Mouse (Mus musculus): ENCODE data around the gene Siae.
A peak's percentile ranks its signal among the peaks of the same experiment; 100 is the strongest.

Gene Siae

DNA sequence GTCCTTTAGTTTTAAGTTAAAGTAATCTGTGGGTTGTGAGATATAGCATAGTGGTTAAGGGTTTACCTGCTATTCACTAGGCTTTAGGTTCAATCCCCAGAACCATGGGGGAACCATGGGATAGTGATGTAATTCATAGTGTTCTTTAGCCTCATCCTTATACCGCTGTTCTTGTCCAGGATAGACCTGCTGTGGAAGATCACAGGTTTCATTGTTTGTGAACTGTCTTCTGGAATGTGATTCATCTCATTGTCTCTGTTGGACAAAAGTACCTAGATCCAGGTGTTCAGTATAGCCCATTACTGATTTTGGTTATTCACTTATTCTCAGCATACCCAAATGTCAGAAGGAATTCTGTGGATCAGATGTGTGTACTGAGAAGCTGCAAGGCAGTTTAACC, 71.8 kb downstream of the Siae start:
- DNase-seq: no peak

GRCm38 (mm10) chr9:37628581-37628980, 73.1 kb downstream of the Siae start:
- DNase-seq: no peak

- DNase-seq: no peak
Measured at GRCm38 (mm10) chr9:37629941-37630340, 74.4 kb downstream of the Siae start.

DNA sequence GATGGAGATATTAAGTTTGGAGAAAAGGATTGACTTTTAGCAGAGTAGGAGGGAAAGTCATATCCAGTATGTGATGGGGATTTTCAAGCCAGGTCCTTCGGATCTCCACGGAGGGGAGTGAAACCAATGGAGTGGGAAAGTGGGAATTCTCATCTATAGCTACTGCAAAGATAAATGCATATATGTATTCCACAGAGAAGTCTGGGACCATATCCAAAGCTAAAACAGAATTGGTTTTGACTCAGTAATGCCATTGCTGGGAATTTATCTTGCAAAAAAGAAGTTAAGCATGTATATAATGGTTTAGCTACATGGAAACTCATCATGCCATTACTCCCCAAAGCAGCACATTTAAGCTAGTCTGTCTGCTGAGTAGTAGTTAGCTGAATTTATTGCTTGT, 76.8 kb downstream of the Siae start:
- DNase-seq: no peak

DNA sequence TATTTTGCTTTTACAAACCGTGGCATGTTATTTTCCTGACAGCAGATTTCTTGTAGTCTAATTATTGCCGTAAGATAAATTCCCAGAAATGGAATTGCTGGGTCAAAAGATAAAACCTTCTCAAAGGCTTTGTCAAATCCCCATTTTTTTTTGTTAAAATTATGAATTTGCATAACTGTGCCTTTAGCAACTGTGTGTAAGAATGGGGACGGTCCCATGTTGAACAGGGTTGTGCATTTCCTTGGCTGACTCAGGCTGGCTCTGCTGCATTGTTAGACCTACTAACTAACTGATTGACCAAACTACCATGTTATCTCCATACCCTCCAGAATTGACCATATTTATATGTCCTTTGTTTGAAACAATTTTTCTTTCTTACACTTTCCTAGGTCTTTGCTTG, 78.8 kb downstream of the Siae start:
- DNase-seq: no peak

- peak; percentile 71 for DNase-seq
Measured at GRCm38 (mm10) chr9:37636335-37636734, 80.8 kb downstream of the Siae start.

DNA sequence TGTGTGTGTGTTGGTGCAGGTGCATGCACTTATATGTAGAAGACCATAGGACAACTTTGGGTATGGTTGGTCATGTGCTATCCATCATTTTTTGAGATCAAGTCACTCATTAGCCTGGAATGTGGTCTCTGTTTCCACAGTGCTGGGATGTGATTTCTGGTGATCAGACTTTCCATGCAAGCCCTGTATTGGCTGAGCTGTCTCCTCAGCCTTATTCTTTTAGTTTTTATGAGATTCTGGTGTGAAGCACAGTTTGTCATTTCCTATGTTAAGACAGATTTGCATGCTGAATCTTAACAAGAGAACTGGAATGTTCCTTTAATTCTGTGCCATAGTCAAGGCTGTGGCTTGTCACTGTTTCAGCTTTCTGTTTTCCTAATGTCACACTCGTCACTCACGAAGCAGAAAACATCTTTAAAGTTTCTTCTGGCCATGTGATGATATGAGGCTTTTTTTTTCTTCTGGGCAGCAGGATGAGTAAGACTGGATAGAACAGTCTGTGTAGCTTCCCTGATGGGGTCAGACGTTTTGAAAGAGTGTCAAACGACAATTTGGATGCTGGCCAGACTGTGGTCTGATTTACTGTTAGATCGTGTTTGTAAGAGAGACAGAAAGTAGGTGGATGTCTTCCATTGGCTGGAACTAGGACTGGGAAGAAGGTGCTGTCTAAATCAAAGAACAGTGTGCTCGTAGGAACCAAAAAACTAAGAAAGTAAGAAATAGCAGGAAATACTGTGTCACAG, 81.5 kb downstream of the Siae start:
- DNase-seq: no peak

DNA sequence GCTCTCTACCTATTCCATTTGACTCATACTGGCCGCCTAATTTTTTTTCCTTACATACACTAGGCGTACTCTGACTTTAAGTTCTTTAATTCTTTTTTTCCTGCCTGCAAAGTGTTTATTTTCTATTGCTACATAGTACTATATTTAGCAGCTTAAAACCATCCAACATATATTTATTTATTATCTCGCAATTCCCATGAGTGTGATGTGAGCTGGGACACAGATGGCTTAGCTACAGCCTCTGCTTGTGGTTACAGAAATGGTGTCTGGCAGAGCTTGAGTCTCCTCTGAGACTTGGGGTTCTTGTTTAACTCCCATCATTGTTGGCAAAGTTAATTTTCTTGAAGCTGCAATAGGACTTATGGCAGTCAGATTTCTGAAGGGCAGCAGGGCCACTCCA, 83.2 kb downstream of the Siae start:
- no peak for DNase-seq

- DNase-seq: no peak
Measured at GRCm38 (mm10) chr9:37646246-37646645, 90.7 kb downstream of the Siae start.

DNA sequence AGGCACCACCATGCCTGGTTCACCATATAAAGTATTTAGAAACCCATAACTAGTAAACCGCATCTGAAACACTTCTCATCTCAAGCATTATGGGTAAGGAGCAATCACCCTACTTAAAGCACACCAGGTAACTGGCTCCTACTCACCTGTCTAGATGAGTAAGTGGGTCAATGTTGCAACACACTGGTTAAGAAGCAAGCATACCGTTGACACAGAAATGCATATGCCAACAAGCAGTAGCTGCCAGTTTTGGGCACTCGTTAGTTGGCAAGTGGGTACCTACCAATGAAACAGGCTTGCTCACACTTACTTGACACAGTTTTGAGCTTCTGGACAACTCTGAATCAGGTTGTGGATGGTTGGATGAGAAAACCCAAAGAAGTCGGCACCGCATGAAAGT, 95.1 kb downstream of the Siae start:
- DNase-seq: no peak

GRCm38 (mm10) chr9:37653836-37654235, 98.3 kb downstream of the Siae start:
- DNase-seq: no peak

DNA sequence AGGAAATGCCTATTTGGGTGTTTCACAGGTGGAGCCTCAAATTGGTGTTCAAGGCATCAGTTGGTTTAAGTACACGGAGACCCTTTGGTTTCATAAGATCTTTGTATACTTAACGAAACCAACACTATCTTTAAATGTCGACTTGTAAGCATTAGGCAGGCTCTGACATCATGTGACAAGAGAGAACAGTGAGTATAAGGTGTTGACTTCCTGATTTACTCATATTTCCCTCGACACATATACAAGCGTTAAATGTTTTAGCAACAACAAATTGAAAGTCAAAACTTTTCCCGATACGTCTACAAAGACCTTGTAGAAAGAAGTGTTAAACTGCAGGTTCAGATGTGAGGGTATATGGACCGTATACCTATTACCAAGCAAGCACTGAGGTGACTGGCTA, 100.5 kb downstream of the Siae start:
- DNase-seq: no peak

DNA sequence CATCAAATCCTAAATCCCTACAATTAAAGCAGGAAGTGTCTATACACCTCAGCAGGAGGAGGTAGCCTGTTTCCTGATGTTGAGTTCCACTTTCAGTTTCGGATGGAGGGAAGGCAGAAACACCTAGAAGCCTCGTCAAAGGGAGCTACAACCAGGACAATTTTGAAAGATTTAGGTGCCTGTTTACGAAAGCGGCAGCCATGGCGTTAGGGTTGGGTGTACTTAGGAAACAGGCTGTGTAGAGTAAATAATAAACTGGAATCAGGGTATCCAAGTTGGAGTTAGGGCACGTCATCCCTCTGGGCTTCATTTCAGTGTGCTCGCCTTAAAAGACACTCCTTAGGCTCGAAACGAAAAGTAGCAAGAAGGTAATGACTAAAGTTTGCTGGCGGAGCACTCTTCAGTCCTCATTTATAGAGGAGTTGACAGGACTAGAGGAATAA, 101.0 kb downstream of the Siae start:
- DNase-seq: no peak

GRCm38 (mm10) chr9:37656931-37657481, 101.5 kb downstream of the Siae start, which contains the start of gene Tbrg1:
Gene Tbrg1, minus strand, starts transcription at chr9:37657312.
- peak; percentile 71 to 76 for DNase-seq

DNA sequence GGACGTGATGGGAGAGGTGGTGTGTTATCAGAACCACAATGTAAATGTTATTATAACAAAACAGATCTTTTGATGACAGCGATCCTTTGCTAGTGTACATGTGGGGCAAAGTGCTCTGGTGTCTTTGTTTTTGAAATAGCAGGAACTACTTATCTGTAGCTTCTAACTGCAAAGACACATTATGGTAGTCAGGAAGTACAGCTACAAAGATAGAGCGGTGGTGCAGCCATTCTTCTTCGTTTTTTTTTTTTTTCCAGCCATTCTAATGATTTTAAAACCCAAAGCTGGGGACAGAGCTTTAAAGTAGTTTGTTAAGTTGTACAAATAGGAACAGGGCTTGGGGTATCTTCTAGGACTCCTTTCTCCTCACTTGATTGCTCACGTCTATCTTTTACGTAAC, 103.9 kb downstream of the Siae start:
- DNase-seq: no peak

DNA sequence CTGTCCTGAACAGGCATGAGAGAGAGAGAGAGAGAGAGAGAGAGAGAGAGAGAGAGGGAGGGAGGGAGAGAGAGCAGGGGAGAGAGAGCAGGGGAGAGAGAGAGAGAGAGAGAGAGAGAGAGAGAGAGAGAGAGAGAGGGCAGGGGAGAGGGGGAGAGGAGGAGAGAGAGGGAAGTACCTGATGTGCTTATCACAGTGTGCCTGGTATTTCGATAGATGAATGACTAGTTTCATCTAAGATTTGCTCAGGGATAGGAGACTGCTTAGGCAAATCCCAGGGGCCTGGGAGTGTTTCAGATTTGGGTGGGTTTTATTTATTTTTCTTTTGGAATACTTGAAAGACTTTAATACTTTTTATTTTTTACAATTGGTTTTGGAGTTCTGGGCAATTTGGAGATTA, 107.7 kb downstream of the Siae start:
- DNase-seq: no peak

DNA sequence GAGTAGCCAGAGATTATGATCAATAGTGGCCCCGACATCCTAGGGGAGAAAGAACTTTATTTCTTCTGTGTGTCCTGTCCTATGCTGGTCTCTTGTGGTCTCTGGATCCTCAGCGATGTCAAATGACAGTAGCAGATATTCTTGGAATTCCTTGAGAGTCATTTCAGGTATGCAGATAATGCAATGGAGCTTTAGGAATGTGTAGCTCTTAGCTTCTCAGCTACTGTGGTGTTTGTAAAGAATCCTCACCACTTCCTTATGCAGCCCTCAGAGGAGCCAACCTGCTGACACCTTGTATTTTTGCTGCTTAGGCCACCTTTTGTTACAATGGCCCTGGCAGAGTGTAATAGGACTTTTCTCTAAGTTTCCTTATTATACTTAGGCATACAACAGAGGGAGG, 109.1 kb downstream of the Siae start:
- no peak for DNase-seq

DNA sequence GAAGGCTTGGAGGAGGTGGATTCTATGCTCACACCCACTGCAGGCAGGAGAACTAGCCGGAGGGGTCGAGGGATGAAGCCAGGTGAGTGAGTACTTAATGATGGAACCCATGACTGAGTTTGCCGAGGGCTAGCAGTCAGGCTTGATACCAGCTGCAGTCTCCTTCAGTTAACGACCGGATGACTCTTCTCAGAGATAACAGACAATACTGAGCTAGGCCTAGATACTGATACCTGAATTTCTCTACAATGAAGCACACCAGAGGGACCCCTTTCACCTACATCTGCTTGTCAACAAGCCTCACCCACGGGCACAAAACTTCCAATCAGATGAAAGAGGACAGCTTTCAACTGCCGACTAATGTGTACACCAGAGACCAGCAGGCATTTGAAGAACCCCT, 110.5 kb downstream of the Siae start:
- no peak for DNase-seq

DNA sequence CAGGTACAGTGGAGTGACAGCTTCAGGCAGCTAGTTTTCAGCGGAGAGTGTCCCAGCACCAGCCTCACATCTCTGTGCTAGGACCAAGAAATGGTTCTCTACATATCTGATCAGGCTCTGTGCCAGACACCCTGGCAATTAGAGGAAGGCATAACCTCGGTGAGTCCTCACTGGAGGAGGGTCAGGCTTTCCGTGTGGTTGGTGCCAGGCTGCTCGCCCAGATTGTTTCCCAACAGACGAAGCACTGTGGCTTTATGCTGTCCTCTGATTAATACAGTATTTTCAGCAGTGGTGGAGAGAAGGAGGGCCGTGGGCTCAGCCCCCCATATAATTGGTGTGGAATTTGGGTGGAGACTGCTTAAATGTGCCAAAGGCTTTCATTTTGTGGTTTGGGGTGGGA, 113.6 kb downstream of the Siae start, which contains the start of gene Panx3:
Panx3 (minus strand) TSS at position 121 of the 400 bp plus-strand sequence.
- DNase-seq: no peak

- no peak for DNase-seq
Measured at GRCm38 (mm10) chr9:37669678-37670077, 114.2 kb downstream of the Siae start.

DNA sequence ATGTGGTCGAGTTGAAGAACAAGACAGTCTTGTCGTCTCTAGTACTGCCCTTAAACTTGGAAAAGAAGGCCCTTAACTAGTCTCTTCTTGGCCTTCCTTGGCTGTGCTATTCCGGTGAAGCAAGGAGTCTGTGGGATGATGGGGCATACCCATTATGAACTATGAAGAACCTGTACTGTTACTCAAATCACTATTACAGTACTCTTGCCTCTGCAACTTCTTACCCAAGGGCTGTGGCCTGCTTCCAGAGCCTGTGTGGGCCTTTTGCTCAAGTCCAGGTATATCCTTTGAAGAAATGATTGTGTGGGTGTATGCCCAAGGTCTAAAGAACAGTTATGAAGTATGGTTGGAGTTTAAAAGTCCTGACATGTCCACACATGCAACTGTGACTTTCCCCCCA, 114.8 kb downstream of the Siae start:
- DNase-seq: no peak

DNA sequence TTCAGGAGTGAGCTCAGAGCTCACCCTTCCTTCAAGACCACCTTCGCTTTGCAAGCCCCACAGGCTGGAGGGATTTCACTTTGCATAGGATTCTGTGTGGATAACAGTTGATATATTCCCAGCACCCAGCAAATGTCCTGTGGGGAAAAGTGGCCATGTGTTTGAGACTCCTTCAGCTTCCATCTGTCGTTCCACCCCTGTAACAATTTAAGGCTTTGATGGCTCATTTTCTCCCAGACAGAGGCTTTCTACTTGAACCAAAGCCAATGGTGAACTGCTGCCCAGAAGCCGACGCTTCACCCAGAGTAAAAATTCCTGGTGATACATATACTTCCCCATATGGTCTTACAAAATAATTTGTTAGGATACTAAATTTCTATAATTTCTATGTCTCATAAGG, 119.8 kb downstream of the Siae start:
- DNase-seq: no peak

DNA sequence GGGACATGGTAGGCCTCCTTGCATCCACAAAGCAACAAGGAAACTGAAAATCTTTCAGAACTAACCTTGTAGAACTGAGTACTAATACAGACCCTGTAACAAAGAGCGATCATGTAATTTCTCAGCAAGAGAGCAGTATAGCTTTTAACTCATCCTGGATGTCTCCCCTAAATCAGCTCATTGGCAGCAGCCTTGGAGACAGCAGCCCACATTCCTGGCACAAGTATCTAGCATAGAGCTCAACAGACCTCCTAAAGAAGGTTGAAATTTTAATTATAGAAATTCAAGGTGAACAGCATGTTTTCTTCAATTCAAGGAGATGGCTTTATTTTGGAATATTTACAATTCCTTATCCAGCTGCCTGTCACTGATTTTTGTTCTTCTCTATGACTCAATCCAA, 125.6 kb downstream of the Siae start:
- no peak for DNase-seq

DNA sequence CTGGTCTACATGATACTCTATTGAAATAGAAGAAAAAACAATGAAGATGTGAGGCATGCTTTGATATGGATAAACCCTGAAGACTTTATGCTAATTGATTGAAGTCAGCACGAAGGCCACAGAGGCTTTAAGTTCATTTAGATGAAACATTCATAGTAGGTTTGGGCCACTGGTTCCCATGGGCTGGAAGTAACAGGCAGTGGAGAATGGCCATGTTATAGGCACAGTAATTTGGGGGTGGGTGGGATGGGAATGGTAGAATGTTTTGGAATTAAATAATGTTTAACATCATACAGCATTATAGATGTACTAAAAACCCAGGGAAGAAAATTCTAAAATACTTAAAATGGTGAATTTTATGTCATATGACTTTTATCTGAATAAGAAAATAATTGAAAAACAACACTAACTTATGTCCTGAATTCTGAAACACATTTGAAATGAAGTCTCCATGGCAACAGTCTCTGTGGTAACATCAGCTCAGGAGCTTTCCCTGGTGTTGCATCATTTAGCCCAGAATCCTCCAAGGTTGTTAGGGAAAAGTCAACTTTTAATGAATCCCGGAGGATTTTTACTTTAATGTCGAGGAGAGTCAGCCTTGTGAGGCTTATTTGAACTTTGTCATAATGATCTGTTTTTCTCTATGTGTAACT, 131.9 kb downstream of the Siae start:
- DNase-seq: no peak

All from cerebellum, postnatal 36 days (tissue).